Mouse (Mus musculus): ENCODE data around the gene Cotl1.

- no peak for TF ChIP-seq POLR2A (IDR thresholded peaks at IDR 0.05; ENCODE audit: low read depth, low read length)
- TF ChIP-seq CTCF (conservative IDR thresholded peaks at IDR 0.05; ENCODE audit: insufficient read depth, insufficient read length, low read depth, low read length) = no peak
Observed at GRCm38 (mm10) chr8:119761692-119762091, 78.7 kb downstream of the Cotl1 start.

All from kidney, adult 2 months (tissue).